Mouse (Mus musculus): Measurements from ENCODE around the gene Angptl7. TPM values are rescaled to one million over a fixed set of nuclear protein-coding genes. Genes with fewer than 3 reads are reported as not detected.

The Angptl7 gene
- polyA plus RNA-seq, 1 experiment from 2014 or later = 0.28 TPM

DNA sequence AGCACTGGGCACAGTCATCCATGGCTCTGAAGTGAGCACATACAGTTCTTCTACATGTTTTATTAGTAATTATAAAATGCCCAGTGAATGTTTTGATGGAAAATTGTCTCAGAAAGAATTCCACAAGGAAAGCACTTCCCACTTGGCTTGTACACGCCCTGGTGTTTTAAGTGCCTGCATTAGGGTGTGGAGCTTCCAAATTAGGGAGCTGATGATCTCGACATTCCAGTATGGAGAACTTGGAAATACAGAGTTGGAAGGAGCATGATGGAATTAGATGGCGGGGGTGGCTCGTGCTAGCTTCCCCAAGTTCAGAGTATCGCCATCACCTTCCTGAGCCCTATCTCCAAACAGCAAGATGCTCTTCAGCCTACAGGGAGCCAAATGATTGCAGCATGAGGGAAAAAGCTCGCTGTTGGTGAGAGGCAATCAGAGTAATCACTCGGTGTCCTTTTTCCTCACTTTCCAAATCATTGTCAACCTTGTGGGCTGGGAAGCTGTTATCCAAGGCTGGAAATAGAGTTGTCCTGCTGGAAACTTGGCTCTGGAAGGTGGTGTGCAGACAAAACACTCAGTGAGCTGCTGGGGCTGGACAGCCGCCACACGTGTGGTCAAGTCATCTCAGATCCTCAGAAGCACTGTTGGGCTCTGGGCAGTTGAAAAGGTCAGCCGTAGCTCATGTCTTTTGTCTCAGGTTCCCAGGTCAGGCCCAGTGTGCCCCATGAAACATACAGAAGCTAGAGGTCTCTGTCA, 27.1 kb upstream of the Angptl7 start:
- H3K9ac ChIP-seq (ENCODE audit: low read length) = no peak overlapping the region
- ATAC-seq (replicated peaks; ENCODE audit: low FRiP score, low TSS enrichment, low read depth) (no peak), DNase-seq (ENCODE audit: low spot score) (no peak)
- WGBS = 91% methylated on average over 10 of the region's 10 CpGs
- H3K36me3 ChIP-seq (ENCODE audit: control insufficient read depth, insufficient read depth, low read length) = peaks cover 82% of the 10 kb centered on the region
- H3K4me1 ChIP-seq (replicated peaks; ENCODE audit: control insufficient read depth, insufficient read depth, low read length) = no peaks in the 10 kb centered on the region
- H3K27me3 ChIP-seq (replicated peaks; ENCODE audit: control insufficient read depth, insufficient read depth, low read length) = no peaks in the 10 kb centered on the region
- no peak overlapping the region for H3K4me3 ChIP-seq (ENCODE audit: low read depth, low read length)
- H3K4me2 ChIP-seq (ENCODE audit: low read length) = no peak overlapping the region
- H3K9me3 ChIP-seq (ENCODE audit: control insufficient read depth, low read length) = no peaks in the 10 kb centered on the region
- no peak overlapping the region for H3K27ac ChIP-seq (ENCODE audit: low read depth)

DNA sequence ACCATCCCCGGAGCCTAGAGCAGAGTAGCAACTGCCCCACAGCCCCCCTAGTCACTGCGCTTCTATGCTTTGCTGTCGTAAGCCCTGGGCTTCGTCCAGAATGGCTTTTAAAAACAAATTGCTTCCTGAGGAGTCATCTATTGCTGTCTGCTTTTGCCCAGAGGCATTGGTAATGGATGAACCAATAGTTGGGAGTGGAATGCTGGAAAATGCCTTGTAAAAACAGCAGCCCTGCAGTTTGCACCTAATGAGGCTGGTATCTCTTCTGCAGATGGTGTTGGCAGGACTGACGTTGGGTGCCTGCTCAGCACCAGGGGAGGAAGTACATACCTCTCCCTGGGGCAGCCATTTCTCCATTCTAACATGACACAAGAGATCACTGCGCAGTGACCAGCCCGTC, 23.3 kb upstream of the Angptl7 start:
- DNase-seq (ENCODE audit: low spot score) = no peak
- no peaks in the 10 kb centered on the region for H3K27me3 ChIP-seq (replicated peaks; ENCODE audit: control insufficient read depth, insufficient read depth, low read length)
- H3K4me2 ChIP-seq (ENCODE audit: low read length) = no peak overlapping the region
- H3K27ac ChIP-seq (ENCODE audit: low read depth) = no peak overlapping the region
- H3K9ac ChIP-seq (ENCODE audit: low read length) = no peak overlapping the region
- 64% methylated on average over 7 of the region's 7 CpGs for WGBS
- peaks cover 75% of the 10 kb centered on the region for H3K36me3 ChIP-seq (ENCODE audit: control insufficient read depth, insufficient read depth, low read length)
- H3K9me3 ChIP-seq (ENCODE audit: control insufficient read depth, low read length) = no peaks in the 10 kb centered on the region
- ATAC-seq (replicated peaks; ENCODE audit: low FRiP score, low TSS enrichment, low read depth) = no peak
- no peaks in the 10 kb centered on the region for H3K4me1 ChIP-seq (replicated peaks; ENCODE audit: control insufficient read depth, insufficient read depth, low read length)
- H3K4me3 ChIP-seq (ENCODE audit: low read depth, low read length) = no peak overlapping the region

DNA sequence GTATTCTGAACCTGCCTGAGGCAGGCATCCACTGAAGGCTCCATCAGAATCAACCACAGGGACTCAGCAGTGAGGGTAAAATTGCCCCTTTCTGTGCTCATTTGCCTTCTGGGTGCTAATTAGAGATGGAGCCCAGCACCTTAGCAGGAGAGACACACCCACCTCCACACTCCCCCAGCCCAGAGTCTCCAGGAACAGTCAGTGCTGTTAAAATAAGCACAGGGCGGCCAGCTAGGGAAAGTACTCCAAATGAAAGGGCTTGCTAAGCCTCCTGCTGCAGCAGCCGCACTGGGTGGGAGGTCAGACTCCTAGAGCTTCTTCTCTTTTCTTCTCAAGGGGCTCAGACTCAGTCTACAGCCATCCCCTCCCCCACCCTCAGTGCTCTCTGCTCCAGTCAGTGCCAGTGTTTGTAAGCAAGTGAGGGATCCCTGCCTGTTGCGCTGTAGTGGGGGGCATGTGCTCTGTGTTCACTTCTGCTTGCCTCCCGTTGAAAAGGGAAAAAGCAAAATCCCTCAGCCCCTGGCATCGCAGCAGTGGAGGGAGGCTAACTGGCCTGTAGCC, 18.1 kb upstream of the Angptl7 start:
- no peak for ATAC-seq (replicated peaks; ENCODE audit: low FRiP score, low TSS enrichment, low read depth)
- peaks cover 66% of the 10 kb centered on the region for H3K36me3 ChIP-seq (ENCODE audit: control insufficient read depth, insufficient read depth, low read length)
- H3K27ac ChIP-seq (ENCODE audit: low read depth) = no peak overlapping the region

DNA sequence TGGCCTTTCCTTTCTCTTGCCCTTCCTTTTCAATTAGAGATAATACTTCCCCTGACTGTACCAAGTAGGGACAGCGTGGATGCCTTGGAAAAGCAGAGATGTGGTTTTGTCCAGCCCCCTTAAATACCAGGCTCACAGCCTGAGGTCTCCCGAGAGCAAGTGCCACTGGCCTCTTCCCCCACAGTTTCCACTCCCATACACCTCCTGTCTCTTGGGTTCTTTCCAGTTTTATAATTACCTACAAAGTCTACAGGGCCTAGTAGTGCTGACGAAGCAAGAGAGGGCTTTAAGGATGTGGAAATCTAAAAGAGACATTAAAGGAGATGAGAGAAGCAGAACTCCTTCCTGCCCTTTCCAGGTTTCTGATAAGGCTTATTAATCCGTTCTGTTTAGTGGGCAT, 17.5 kb upstream of the Angptl7 start:
- peaks cover 70% of the 10 kb centered on the region for H3K36me3 ChIP-seq (ENCODE audit: control insufficient read depth, insufficient read depth, low read length)
- H3K9ac ChIP-seq (ENCODE audit: low read length) = no peak overlapping the region
- H3K4me2 ChIP-seq (ENCODE audit: low read length) = no peak overlapping the region
- H3K27ac ChIP-seq (ENCODE audit: low read depth) = no peak overlapping the region
- no peak overlapping the region for H3K4me3 ChIP-seq (ENCODE audit: low read depth, low read length)
- H3K4me1 ChIP-seq (replicated peaks; ENCODE audit: control insufficient read depth, insufficient read depth, low read length) = no peaks in the 10 kb centered on the region
- ATAC-seq (replicated peaks; ENCODE audit: low FRiP score, low TSS enrichment, low read depth) (no peak), DNase-seq (ENCODE audit: low spot score) (no peak)
- no peaks in the 10 kb centered on the region for H3K9me3 ChIP-seq (ENCODE audit: control insufficient read depth, low read length)
- WGBS = 66% methylated on average over 4 of the region's 4 CpGs
- H3K27me3 ChIP-seq (replicated peaks; ENCODE audit: control insufficient read depth, insufficient read depth, low read length) = no peaks in the 10 kb centered on the region

More for the DNA sequence above, 18.1 kb upstream of the Angptl7 start:
- Histone ChIP-seq H3K9me3 (ENCODE audit: control insufficient read depth, low read length) (no peaks in the 10 kb centered on the region), H3K27me3 (replicated peaks; ENCODE audit: control insufficient read depth, insufficient read depth, low read length) (no peaks in the 10 kb centered on the region), H3K4me1 (replicated peaks; ENCODE audit: control insufficient read depth, insufficient read depth, low read length) (no peaks in the 10 kb centered on the region), H3K9ac (ENCODE audit: low read length) (no peak overlapping the region), H3K4me2 (ENCODE audit: low read length) (no peak overlapping the region), H3K4me3 (ENCODE audit: low read depth, low read length) (no peak overlapping the region)
- WGBS = 40% methylated on average over 5 of the region's 5 CpGs
- no peak for DNase-seq (ENCODE audit: low spot score)

DNA sequence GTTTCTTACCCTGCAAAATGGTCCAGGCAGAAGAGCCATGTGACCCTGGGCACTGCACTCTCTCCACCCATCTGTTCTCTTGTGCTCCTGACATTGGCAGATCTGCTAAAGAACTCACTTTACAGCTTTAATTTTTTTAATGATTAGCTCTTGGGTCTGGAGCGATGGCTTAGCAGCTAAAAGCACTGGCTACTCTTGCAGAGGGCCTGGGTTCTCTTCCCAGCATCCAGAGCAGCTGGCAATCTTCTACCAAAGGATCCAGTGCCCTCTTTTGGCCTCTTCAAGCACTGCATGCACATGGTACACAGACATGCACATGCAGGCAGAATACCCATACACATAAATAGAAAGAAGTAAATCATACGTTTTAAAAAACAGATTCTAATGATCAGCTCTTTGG, 15.1 kb upstream of the Angptl7 start:
- Histone ChIP-seq H3K9me3 (ENCODE audit: control insufficient read depth, low read length) (no peaks in the 10 kb centered on the region), H3K9ac (ENCODE audit: low read length) (no peak overlapping the region), H3K4me1 (replicated peaks; ENCODE audit: control insufficient read depth, insufficient read depth, low read length) (no peaks in the 10 kb centered on the region), H3K27me3 (replicated peaks; ENCODE audit: control insufficient read depth, insufficient read depth, low read length) (no peaks in the 10 kb centered on the region), H3K4me3 (ENCODE audit: low read depth, low read length) (no peak overlapping the region), H3K4me2 (ENCODE audit: low read length) (no peak overlapping the region), H3K36me3 (ENCODE audit: control insufficient read depth, insufficient read depth, low read length) (peaks cover 73% of the 10 kb centered on the region), H3K27ac (ENCODE audit: low read depth) (no peak overlapping the region)
- WGBS = 94% methylated on average over 2 of the region's 2 CpGs
- DNase-seq (ENCODE audit: low spot score) = no peak
- ATAC-seq (replicated peaks; ENCODE audit: low FRiP score, low TSS enrichment, low read depth) = no peak

DNA sequence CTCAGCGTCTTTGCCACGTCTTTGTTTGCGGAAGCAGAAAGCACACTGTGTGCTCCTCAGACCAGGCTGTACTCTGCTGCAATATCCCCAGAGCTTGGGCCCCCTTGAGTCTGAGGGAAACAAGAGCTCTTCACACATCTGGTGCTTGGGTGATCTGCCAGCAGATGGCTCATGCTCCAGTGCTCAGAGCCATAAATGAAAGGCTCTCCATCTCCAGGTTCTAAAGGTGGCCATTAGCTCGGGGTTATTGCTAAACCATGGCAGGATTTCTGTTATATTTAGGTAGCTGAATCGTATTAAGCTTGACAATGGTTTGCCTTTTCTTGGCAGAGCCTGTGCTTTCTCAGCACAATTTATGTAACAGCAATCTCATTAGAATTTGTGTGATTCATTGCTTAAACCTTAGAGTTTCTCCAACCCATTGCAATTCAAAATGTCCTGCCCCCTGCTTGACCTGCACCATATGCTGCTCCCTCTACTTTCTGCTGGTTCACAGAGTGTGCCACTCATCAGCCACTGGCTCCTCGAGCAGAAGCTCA, 12.8 kb upstream of the Angptl7 start:
- H3K4me1 ChIP-seq (replicated peaks; ENCODE audit: control insufficient read depth, insufficient read depth, low read length) = no peaks in the 10 kb centered on the region
- H3K4me3 ChIP-seq (ENCODE audit: low read depth, low read length) = no peak overlapping the region
- H3K27me3 ChIP-seq (replicated peaks; ENCODE audit: control insufficient read depth, insufficient read depth, low read length) = no peaks in the 10 kb centered on the region
- no peak overlapping the region; the same call in 1 of the 2 replicates for H3K27ac ChIP-seq (ENCODE audit: low read depth)
- no peak overlapping the region for H3K9ac ChIP-seq (ENCODE audit: low read length)
- H3K9me3 ChIP-seq (ENCODE audit: control insufficient read depth, low read length) = no peaks in the 10 kb centered on the region
- ATAC-seq (replicated peaks; ENCODE audit: low FRiP score, low TSS enrichment, low read depth) = no peak; the same call in 1 of the 2 replicates
- H3K4me2 ChIP-seq (ENCODE audit: low read length) = no peak overlapping the region
- 53% methylated on average over 6 of the region's 6 CpGs for WGBS
- H3K36me3 ChIP-seq (ENCODE audit: control insufficient read depth, insufficient read depth, low read length) = peaks cover 65% of the 10 kb centered on the region
- no peak for DNase-seq (ENCODE audit: low spot score)

DNA sequence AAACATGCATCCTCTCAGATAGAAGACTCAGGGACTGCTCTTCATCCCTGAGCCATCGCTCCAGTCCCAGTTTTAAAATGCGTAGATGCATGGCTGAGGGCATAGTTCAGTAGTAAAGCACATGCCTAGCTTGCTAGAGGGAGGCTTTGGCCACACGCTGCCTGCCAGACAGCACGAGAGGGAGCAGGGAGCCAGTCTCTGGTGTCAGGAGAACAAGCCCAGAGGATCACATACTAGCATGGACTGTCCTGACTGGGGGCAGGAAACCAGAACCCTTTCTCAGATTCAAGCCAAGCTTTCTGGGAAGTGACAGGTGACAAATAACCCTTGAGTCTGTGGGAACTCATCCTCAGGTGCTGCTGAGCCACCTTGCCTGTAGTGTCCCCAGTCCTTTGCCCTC, 11.1 kb upstream of the Angptl7 start:
- DNase-seq (ENCODE audit: low spot score) (no peak), ATAC-seq (replicated peaks; ENCODE audit: low FRiP score, low TSS enrichment, low read depth) (no peak)
- H3K4me3 ChIP-seq (ENCODE audit: low read depth, low read length) = no peak overlapping the region
- no peaks in the 10 kb centered on the region for H3K9me3 ChIP-seq (ENCODE audit: control insufficient read depth, low read length)
- H3K4me1 ChIP-seq (replicated peaks; ENCODE audit: control insufficient read depth, insufficient read depth, low read length) = no peaks in the 10 kb centered on the region
- H3K36me3 ChIP-seq (ENCODE audit: control insufficient read depth, insufficient read depth, low read length) = peaks cover 49% of the 10 kb centered on the region
- H3K27me3 ChIP-seq (replicated peaks; ENCODE audit: control insufficient read depth, insufficient read depth, low read length) = no peaks in the 10 kb centered on the region
- no peak overlapping the region for H3K4me2 ChIP-seq (ENCODE audit: low read length)
- WGBS = 90% methylated on average over 4 of the region's 4 CpGs
- no peak overlapping the region for H3K9ac ChIP-seq (ENCODE audit: low read length)
- H3K27ac ChIP-seq (ENCODE audit: low read depth) = no peak overlapping the region

DNA sequence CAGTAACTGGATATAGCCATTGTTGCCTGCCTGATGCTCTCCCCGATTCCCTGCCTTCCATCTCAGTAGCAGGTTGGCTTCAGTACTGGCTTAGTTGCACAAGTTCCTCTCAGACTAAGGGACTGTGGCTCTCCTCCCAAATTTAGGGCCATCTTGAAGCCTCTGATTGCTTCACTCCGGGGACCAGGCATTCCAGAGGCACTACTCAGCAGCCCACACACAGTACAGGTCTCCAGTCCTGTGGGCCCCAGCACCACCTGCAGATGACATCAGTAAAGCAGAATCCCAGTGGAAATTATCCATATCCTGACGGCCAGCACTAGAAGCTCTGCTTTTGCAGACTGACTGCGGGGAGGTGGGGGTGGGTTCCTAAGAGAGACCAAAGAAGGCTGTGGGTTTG, 10.4 kb upstream of the Angptl7 start:
- no peaks in the 10 kb centered on the region for H3K9me3 ChIP-seq (ENCODE audit: control insufficient read depth, low read length)
- H3K4me3 ChIP-seq (ENCODE audit: low read depth, low read length) = no peak overlapping the region
- 78% methylated on average over 4 of the region's 4 CpGs for WGBS
- peaks cover 51% of the 10 kb centered on the region for H3K36me3 ChIP-seq (ENCODE audit: control insufficient read depth, insufficient read depth, low read length)
- H3K4me2 ChIP-seq (ENCODE audit: low read length) = no peak overlapping the region
- H3K9ac ChIP-seq (ENCODE audit: low read length) = no peak overlapping the region
- H3K27ac ChIP-seq (ENCODE audit: low read depth) = no peak overlapping the region
- H3K4me1 ChIP-seq (replicated peaks; ENCODE audit: control insufficient read depth, insufficient read depth, low read length) = no peaks in the 10 kb centered on the region
- DNase-seq (ENCODE audit: low spot score) (no peak), ATAC-seq (replicated peaks; ENCODE audit: low FRiP score, low TSS enrichment, low read depth) (no peak)
- no peaks in the 10 kb centered on the region for H3K27me3 ChIP-seq (replicated peaks; ENCODE audit: control insufficient read depth, insufficient read depth, low read length)
